Mouse (Mus musculus): ENCODE data around the gene Slc24a2. TPM values are rescaled to one million over a fixed set of nuclear protein-coding genes. Genes with fewer than 3 reads are reported as not detected.
A peak's percentile ranks its signal among the peaks of the same experiment; 100 is the strongest.

The Slc24a2 gene
- polyA plus RNA-seq, 1 experiment from 2014 or later, result 1.0 TPM

DNA sequence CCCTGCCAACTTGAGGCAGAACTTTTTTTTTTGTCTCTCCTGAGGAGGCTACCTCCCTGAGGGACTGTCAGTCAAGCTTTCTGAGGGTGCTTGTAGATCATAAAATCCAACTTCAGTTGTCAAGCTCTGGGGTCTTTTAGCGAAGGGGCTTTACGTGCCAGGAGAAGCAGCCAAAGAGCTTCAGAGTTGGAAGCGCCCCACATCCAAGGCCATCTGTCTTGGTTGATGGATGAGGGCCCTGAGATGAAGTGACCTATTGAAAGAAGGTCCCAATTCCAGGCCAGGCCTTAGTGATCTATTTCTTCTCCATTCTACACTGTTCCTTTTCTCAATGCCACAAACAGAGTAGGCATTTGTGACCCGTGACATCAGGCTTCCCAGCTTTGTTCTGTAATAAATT lies 214.5 kb downstream of the Slc24a2 start:
- Histone ChIP-seq H3K4me2 (no peak overlapping the region), H3K36me3 (no peaks in the 10 kb centered on the region), H3K4me1 (no peaks in the 10 kb centered on the region), H3K4me3 (no peak overlapping the region), H3K9me3 (no peaks in the 10 kb centered on the region), H3K27me3 (no peaks in the 10 kb centered on the region), H3K27ac (no peak overlapping the region), H3K9ac (no peak overlapping the region)
- WGBS, result 78% methylated on average over 4 of the region's 4 CpGs
- no peak for ATAC-seq (ENCODE audit: insufficient number of reproducible peaks, insufficient read depth, low FRiP score, low TSS enrichment, low read depth)

DNA sequence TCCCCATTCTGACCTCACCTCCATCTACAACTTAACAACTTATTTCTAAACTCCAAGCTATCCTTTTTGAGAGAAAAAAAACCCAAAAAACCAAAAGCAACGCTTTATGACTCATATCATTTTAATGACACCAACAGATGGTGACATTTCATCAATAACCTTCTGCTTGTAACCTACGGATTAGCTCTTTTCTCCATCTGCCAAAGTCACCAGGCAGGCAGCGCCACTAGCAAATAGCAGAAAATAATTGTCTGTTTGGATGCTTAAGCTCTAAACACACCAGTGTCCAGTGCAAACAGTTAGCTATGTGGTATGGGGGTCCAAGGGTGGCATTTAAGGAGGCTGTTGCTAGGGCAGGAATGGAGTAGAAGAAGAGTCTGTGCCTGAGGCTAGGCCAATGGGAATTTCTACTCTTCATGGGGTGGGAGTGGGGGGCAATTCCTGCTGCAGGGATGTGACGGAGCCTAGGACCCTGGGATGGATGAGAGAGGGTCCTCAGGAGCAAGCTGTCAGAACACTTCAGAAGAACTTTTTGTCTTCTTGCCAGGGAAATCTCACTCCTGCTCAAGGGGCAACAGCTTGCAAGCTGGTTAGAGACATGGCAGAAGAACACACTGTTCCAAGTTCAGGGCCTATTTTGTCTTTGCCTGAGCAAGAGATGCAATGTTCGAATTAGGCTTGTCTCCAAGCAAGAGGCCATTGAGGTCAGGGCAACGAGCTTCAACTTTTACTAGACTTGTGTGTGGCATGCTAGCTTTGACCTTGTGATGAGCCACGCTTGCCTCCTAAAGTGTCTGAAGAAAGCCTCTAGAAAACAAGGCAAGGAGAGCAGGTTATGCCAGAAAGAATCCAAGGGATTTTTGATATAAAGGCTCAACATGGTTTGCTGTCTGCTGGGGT lies 216.3 kb downstream of the Slc24a2 start:
- Histone ChIP-seq H3K4me1 (no peaks in the 10 kb centered on the region), H3K9me3 (no peaks in the 10 kb centered on the region), H3K4me2 (no peak overlapping the region), H3K4me3 (no peak overlapping the region), H3K36me3 (no peaks in the 10 kb centered on the region), H3K27ac (no peak overlapping the region), H3K9ac (no peak overlapping the region), H3K27me3 (no peaks in the 10 kb centered on the region)
- ATAC-seq (ENCODE audit: insufficient number of reproducible peaks, insufficient read depth, low FRiP score, low TSS enrichment, low read depth), result no peak
- WGBS, result 86% methylated on average over 7 of the region's 7 CpGs

DNA sequence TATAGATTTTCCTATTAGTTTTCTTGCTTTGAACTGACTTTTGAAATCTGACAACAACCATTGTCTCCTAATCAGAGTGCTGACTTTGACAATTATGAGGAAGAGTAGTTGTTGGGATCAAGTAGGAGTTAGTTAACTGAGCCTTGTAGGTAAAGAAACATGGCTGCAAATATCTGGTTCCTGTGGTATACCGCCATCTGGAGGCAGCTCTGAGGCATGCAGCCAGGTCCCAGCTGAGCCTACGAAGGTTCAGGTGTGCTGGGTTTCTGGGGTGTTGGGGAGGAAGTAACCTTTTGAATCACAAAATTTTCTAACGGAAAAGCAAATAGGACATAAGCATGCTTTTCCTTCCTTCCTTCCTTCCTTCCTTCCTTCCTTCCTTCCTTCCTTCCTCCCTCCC lies 237.8 kb downstream of the Slc24a2 start:
- Histone ChIP-seq H3K4me2 (no peak overlapping the region), H3K36me3 (no peaks in the 10 kb centered on the region), H3K27ac (no peak overlapping the region), H3K4me3 (no peak overlapping the region), H3K9me3 (no peaks in the 10 kb centered on the region), H3K4me1 (peaks cover 16% of the 10 kb centered on the region), H3K9ac (no peak overlapping the region), H3K27me3 (no peaks in the 10 kb centered on the region)
- 55% methylated on average over 3 of the region's 3 CpGs for WGBS
- ATAC-seq (ENCODE audit: insufficient number of reproducible peaks, insufficient read depth, low FRiP score, low TSS enrichment, low read depth), result no peak

DNA sequence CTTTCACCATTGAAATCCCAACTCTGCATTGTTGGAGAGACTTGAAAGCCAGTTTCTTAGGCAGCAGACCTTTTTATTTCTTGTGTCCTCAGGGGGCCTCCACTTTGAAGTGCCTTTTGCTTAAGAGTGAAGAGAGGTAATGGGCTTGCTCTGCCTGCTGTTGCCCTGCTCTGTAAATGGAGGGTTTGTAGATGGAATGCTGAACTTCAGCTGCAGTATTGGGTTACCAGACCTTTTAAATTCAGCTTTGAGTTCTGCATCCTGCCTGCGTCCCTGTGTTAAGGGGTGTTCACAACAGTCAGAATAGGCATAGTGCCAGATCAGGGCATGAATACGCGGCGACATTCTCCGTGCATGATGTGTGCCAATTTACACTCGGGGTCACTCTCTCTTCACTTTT lies 241.0 kb downstream of the Slc24a2 start:
- Histone ChIP-seq H3K9ac (no peak overlapping the region), H3K9me3 (no peaks in the 10 kb centered on the region), H3K36me3 (no peaks in the 10 kb centered on the region), H3K4me1 (peaks cover 16% of the 10 kb centered on the region), H3K27me3 (no peaks in the 10 kb centered on the region), H3K4me3 (no peak overlapping the region), H3K27ac (no peak overlapping the region), H3K4me2 (peak overlapping the region; percentile 33)
- no peak for ATAC-seq (ENCODE audit: insufficient number of reproducible peaks, insufficient read depth, low FRiP score, low TSS enrichment, low read depth)
- 42% methylated on average over 6 of the region's 6 CpGs for WGBS

DNA sequence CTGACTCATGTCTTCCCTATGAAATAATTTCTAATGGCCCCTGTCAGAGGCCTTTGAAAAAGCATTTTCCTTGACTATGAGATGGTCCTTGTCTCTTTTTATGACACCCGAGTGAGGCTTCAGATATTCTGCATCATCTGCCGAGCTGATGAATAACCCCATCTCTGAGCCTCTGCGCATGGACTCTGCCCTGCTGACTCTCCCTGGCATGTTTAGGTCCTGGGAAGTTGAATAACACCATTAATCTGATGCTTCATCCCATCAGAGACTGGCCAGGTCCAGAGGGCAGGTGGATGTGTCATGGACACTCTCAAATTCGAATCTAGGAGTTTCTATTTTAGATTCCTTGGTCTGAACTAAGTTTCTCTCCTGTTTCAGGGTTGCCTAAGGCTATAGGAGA lies 242.4 kb downstream of the Slc24a2 start:
- H3K4me2 ChIP-seq, result no peak overlapping the region
- ATAC-seq (ENCODE audit: insufficient number of reproducible peaks, insufficient read depth, low FRiP score, low TSS enrichment, low read depth), result no peak
- no peak overlapping the region for H3K9ac ChIP-seq
- 84% methylated on average over 4 of the region's 4 CpGs for WGBS
- peaks cover 16% of the 10 kb centered on the region for H3K4me1 ChIP-seq
- H3K27me3 ChIP-seq, result no peaks in the 10 kb centered on the region
- H3K4me3 ChIP-seq, result no peak overlapping the region
- H3K36me3 ChIP-seq, result no peaks in the 10 kb centered on the region
- H3K9me3 ChIP-seq, result no peaks in the 10 kb centered on the region
- H3K27ac ChIP-seq, result no peak overlapping the region

DNA sequence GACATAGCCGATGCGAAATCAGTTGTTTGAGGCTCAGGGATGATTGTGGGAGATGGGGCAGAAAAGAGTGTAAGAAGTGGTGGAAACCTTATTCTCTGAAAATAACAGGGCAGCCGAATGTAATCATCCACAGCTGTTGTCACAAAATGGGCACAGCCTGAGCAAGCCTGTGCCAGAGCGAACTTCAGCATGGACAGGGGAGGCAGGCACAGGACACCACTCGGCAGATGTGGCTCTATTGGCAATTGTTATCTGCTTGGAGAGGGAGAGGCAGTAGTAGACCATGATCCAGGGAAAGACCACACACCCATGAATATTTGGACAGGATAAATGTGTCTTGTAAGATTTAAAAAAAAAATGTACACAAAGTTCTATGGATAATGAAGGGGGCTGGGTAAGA lies 253.0 kb downstream of the Slc24a2 start:
- ATAC-seq (ENCODE audit: insufficient number of reproducible peaks, insufficient read depth, low FRiP score, low TSS enrichment, low read depth), result no peak
- H3K4me1 ChIP-seq, result no peaks in the 10 kb centered on the region
- H3K36me3 ChIP-seq, result no peaks in the 10 kb centered on the region
- 75% methylated on average over 5 of the region's 5 CpGs for WGBS
- H3K9ac ChIP-seq, result no peak overlapping the region
- peaks cover 6% of the 10 kb centered on the region for H3K9me3 ChIP-seq
- no peak overlapping the region for H3K4me3 ChIP-seq
- no peak overlapping the region for H3K27ac ChIP-seq
- no peak overlapping the region for H3K4me2 ChIP-seq
- H3K27me3 ChIP-seq, result no peaks in the 10 kb centered on the region

DNA sequence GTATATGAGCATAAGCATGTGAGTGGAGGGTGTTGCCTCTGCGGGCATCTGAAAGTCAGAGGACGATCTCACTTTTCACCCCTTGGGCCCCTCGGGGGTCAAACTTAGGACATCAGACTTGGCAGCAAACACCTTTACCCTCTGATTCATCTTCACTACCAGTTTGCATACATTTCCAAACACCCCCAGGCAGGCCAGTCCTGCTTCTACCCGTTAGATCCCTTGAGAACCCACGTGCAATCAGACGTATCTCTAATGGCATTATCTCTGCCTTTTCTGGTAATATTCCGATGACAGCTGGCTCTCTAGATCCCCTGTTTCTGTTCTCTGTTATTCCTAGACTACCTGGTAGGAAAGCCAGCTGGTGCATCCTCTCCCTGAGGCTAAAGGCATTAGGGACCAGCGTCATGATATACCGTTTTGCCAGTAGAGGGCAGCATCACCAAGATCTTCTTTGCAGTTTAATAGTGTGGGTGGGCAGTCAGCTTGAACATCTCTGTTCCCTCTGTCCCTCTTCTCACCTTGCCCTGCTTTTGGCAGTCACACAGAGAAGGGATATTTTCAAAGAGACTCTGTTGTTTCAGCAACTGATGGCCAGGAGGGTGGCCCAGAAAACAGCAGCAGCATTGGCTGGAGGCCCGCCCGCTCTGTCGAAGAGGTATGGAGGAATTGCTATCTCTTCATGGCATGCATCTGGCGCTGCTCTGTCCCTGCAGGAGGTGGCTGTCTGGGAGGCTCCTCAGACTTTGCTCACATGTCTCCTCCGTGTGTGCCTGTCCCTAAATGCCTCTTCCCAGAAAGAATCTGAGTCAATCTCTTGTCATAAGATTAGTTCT lies 272.5 kb downstream of the Slc24a2 start:
- peak overlapping the region; percentile 37 for H3K4me2 ChIP-seq

DNA sequence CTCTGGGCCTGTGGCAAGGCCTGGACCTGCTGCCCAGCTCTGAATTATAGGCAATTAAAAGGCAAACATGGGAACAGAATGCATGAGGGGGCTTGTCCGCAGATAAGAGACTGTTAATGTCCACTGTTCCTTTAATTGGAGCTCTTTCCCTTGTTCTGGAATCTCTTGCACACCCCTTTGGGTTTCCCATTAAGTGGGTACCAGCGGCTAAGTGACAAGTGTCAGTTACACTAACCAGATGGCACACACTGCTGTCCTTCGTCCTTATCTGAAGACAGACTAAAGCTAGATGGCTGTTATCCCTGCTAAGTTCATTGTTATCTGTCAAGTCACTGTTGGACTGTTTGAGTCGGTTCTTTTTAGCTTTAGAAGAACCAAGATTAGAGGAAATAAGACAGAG lies 274.8 kb downstream of the Slc24a2 start:
- 82% methylated on average over 4 of the region's 4 CpGs for WGBS
- Histone ChIP-seq H3K4me1 (peaks cover 5% of the 10 kb centered on the region; the same call in 1 of the 2 replicates), H3K9ac (no peak overlapping the region), H3K27ac (no peak overlapping the region), H3K4me3 (no peak overlapping the region), H3K9me3 (no peaks in the 10 kb centered on the region), H3K27me3 (no peaks in the 10 kb centered on the region), H3K4me2 (no peak overlapping the region), H3K36me3 (no peaks in the 10 kb centered on the region)
- ATAC-seq (ENCODE audit: insufficient number of reproducible peaks, insufficient read depth, low FRiP score, low TSS enrichment, low read depth), result no peak

More for the DNA sequence above, 272.5 kb downstream of the Slc24a2 start:
- no peak overlapping the region for H3K4me3 ChIP-seq
- H3K27ac ChIP-seq, result no peak overlapping the region
- no peaks in the 10 kb centered on the region for H3K9me3 ChIP-seq
- no peaks in the 10 kb centered on the region for H3K27me3 ChIP-seq
- H3K4me1 ChIP-seq, result peaks cover 5% of the 10 kb centered on the region; the same call in 1 of the 2 replicates
- no peak for ATAC-seq (ENCODE audit: insufficient number of reproducible peaks, insufficient read depth, low FRiP score, low TSS enrichment, low read depth)
- H3K9ac ChIP-seq, result no peak overlapping the region
- WGBS, result 40% methylated on average over 14 of the region's 14 CpGs
- no peaks in the 10 kb centered on the region for H3K36me3 ChIP-seq

DNA sequence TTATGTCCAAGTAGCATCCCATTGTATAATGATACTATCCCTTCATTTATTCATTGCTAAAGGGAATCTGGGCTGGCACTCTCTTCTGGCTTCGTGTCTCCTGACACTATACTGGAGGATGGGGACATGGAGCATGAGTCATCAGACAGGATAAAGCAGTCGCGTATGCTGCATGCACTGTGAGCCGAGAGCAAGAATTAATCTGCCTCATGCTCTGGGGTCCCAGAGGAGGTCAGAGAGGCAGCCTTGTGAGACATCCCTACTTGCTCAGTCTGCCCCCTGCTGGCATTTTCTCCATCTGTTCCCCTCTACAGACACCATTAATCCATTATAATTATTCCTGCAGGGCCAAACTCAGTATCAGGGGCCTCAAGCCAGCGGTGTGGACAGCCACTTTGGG lies 276.8 kb downstream of the Slc24a2 start:
- WGBS, result 55% methylated on average over 5 of the region's 5 CpGs
- Histone ChIP-seq H3K9me3 (no peaks in the 10 kb centered on the region), H3K36me3 (no peaks in the 10 kb centered on the region), H3K4me3 (no peak overlapping the region), H3K27me3 (no peaks in the 10 kb centered on the region), H3K4me2 (no peak overlapping the region), H3K9ac (no peak overlapping the region), H3K27ac (no peak overlapping the region), H3K4me1 (peaks cover 5% of the 10 kb centered on the region; the same call in 1 of the 2 replicates)
- no peak for ATAC-seq (ENCODE audit: insufficient number of reproducible peaks, insufficient read depth, low FRiP score, low TSS enrichment, low read depth)

DNA sequence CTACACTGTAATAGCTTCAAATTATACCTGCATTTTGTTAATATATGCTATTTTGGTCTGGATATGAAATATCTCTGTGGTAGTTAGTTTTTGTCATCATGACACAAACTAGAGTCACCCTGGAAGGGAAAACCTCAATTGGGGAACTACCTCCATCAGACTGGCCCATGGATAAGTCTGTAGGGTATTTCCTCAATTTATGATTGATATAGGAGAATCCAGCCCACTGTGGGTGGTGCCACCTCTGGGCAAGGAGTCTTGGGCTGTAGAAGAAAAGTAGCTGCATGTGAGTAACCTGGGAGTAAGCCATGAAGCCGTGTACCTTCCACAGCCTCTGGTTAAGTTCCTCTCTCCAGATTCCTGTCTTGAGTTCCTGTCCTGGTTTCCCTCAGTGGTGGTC lies 281.5 kb downstream of the Slc24a2 start:
- no peaks in the 10 kb centered on the region for H3K27me3 ChIP-seq
- H3K9ac ChIP-seq, result no peak overlapping the region
- 82% methylated on average over 1 of the region's 1 CpGs for WGBS
- ATAC-seq (ENCODE audit: insufficient number of reproducible peaks, insufficient read depth, low FRiP score, low TSS enrichment, low read depth), result no peak
- no peaks in the 10 kb centered on the region for H3K36me3 ChIP-seq
- no peaks in the 10 kb centered on the region for H3K4me1 ChIP-seq
- H3K4me3 ChIP-seq, result no peak overlapping the region
- H3K27ac ChIP-seq, result no peak overlapping the region
- no peak overlapping the region for H3K4me2 ChIP-seq
- H3K9me3 ChIP-seq, result no peaks in the 10 kb centered on the region

DNA sequence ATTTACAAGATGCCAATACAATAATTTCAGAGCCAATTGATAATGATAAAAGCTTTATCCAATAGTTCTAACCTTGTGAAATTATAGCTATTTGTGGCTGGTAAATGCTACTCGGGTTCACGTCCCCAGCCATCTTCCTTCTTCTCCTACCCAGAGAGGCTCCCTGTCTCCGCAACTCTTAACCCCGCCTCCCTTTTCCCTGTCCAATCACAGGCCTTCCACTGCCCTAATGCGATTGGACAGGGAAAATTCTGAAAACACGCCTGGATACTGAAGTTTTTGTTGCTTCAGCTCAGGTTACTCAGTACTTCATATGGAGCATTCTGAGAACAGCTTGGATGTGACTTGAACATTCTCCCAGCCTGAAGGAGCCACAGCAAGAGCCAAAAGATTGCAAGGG lies 287.0 kb downstream of the Slc24a2 start:
- H3K27ac ChIP-seq, result no peak overlapping the region
- no peak for ATAC-seq (ENCODE audit: insufficient number of reproducible peaks, insufficient read depth, low FRiP score, low TSS enrichment, low read depth)
- H3K36me3 ChIP-seq, result no peaks in the 10 kb centered on the region
- H3K9ac ChIP-seq, result no peak overlapping the region
- WGBS, result 44% methylated on average over 6 of the region's 6 CpGs
- no peaks in the 10 kb centered on the region for H3K4me1 ChIP-seq
- H3K9me3 ChIP-seq, result no peaks in the 10 kb centered on the region
- H3K4me3 ChIP-seq, result no peak overlapping the region
- H3K4me2 ChIP-seq, result no peak overlapping the region
- H3K27me3 ChIP-seq, result no peaks in the 10 kb centered on the region

DNA sequence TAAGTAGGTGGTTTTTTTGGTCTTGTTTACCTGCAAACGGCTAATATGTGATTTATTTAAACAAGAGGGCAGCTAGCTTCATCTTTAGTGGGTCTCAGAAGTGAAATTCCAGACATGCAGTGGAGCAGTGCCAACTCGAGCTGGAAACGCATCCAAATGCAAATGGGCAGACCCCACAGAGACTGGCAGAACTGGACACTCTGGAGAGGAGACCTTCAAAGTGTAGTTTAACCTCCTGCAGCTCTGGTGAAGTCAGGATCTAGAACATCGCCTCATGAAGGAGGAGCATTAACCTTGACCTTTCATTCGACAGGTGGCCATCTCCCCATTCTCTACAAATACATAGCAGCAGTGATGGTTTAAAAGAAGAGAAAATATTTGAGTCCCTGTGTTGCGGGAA lies 287.6 kb downstream of the Slc24a2 start:
- Histone ChIP-seq H3K36me3 (no peaks in the 10 kb centered on the region), H3K4me1 (no peaks in the 10 kb centered on the region), H3K4me2 (no peak overlapping the region), H3K27ac (no peak overlapping the region), H3K9ac (no peak overlapping the region), H3K4me3 (no peak overlapping the region), H3K27me3 (no peaks in the 10 kb centered on the region), H3K9me3 (no peaks in the 10 kb centered on the region)
- ATAC-seq (ENCODE audit: insufficient number of reproducible peaks, insufficient read depth, low FRiP score, low TSS enrichment, low read depth), result no peak
- 85% methylated on average over 6 of the region's 6 CpGs for WGBS

Measured in embryonic facial prominence, embryonic 13.5 days (tissue).